Mouse (Mus musculus): ENCODE measurements at regions not wholly inside any gene's neighbourhood (a gene's known extent, or its start where the extent isn't known, plus 50 kb on each side); places are given as distances from the start of the nearest gene placed in this dataset.

DNA sequence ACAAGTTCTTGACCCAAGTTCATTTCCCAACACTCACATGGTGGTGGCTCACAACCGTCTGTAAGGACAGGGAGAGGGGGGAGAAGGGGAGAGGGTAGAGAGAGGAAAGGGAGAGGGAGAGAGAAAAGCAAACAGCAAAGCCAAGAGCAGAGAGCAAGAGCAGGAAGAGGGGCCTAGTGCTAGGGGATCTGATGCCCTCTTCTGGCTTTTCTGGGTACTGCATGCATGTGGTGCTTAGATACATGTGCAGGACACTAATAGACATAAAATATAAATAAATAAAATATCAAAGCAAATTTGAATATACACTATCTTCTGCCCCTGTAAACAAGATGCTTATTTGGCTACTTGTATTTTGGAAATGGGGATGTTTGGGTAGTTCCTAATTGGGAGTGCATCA lies 91.2 kb downstream of the Rnf138rt1 start:
- ATAC-seq (replicated peaks; ENCODE audit: low FRiP score, low read depth) = no peak
- H3K9me3 ChIP-seq (replicated peaks; ENCODE audit: low read length) = no peaks in the 10 kb centered on the region
- 33% methylated on average over 1 of the region's 1 CpGs for WGBS
- H3K4me2 ChIP-seq (ENCODE audit: low read length) = no peak overlapping the region
- H3K27me3 ChIP-seq (ENCODE audit: insufficient read depth, low read length) = no peaks in the 10 kb centered on the region
- no peak overlapping the region for H3K4me3 ChIP-seq (replicated peaks; ENCODE audit: low read depth, low read length)
- peak; percentile 32 for DNase-seq (ENCODE audit: low spot score)
- TF ChIP-seq CTCF (IDR thresholded peaks at IDR 0.05; ENCODE audit: low read depth) = peak; percentile 71
- no peaks in the 10 kb centered on the region for H3K36me3 ChIP-seq (ENCODE audit: insufficient read depth, low read length)
- H3K4me1 ChIP-seq (replicated peaks; ENCODE audit: insufficient read depth, low read length) = no peaks in the 10 kb centered on the region
- H3K9ac ChIP-seq (ENCODE audit: low read depth, low read length) = no peak overlapping the region
- H3K27ac ChIP-seq = no peak overlapping the region

Data from kidney, postnatal 0 days (tissue).